Mouse (Mus musculus) yolk sac, embryonic 10.5 days (tissue): ENCODE measurements at regions not wholly inside any gene's neighbourhood (a gene's known extent, or its start where the extent isn't known, plus 50 kb on each side); places are given as distances from the start of the nearest gene placed in this dataset.

ENCODE experiments used
- DNase-seq: peaks from one replicate; pipeline ENCODE4 v3.0.0-alpha.2; 2017; ENCODE audit warnings: low spot score

DNA sequence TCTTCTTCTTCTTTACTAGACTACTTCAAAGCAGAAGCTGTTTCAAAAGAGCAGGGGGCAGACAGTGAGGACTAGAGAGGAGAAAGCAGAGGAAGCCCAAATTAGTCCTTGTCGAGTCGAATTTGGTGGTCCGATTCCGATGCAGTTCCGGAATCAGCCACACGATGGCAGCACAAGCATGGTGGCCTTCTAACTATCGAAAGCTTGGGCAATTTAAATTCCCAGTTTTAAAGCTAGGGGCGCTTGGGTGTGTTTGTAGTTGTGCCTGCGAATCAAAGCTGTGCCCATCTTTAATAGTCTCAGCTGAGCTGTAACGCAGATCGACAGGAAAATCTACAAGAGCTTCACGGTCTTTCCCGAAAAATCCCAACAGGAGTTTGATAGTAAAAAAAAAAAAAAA lies 234.7 kb upstream of the A1bg start:
- peak; percentile 57 for DNase-seq

DNA sequence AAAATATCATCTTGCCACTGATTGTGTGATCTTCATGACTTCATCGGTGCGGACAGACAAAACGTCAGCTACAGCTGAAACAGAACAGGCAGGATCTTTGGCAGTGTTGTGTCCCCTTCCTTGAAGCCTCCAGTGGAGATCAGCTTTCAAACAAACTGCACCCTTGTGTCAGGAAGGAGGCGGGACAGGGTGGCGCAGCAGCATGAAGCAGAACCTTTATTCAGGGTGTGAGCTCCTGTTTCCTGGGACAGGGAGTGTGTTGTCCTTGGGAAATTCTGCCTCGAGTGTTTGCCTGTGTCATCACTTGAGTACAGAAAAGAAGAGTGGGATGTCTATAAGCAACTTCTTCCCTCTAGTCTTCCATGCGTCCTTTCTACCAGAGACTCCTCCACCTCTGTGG lies 232.7 kb upstream of the A1bg start:
- DNase-seq, result no peak

DNA sequence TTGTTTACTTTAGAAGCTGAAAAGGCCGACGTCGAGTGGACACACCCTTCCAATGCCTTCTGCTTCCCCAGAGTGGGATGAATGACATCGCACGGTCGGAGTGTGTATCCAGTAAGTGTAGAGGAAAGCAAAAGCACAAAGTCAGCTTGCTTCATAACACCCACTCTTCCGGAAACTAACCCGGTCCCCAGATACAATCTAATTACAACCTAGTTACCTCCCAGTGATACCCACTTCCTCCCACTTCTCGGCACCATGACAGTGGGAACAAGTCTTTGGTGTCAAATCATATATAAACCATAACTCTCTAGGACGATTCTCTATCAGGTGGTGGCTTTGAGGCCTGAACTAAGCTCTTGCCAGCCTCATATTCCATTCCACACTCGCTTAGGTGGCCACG lies 231.4 kb upstream of the A1bg start:
- DNase-seq, result no peak

DNA sequence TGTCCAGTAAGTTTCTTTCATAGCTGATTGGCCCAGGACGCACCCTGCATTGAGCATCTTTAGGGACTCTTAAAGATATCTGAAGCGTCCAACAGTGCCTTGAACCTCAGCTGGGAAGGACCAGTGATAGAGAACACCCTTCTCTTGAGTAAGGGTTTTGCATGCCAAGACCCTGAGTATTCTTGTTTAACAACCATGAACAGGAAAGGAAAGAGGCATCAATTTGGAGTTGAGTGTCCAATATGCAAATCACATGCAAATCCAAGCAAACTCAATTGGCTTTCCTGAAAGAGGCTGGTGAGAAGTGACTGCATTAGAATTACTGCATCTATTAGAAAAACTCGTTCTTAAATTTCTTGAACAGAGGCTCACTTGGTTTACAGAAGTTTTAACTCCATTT lies 220.0 kb upstream of the A1bg start:
- no peak for DNase-seq

DNA sequence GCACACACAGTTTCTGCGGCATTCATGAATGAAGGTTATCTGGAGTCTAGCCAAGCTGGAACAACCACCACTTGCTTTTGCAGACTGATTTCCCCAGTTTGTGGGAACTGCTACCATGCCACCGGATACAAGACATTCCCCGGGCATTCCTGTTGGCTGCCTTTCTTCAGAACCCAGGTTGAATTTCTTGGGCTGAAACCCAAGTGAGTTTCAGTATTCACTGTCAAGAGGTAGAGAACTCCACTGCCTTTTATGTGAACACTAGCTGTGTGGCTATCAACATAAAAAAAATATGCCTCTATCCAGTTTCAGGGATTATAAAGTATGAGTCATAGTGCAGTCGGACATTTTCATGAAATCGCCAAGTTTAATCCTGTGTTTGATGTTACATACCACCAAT lies 216.3 kb upstream of the A1bg start:
- DNase-seq, result no peak

DNA sequence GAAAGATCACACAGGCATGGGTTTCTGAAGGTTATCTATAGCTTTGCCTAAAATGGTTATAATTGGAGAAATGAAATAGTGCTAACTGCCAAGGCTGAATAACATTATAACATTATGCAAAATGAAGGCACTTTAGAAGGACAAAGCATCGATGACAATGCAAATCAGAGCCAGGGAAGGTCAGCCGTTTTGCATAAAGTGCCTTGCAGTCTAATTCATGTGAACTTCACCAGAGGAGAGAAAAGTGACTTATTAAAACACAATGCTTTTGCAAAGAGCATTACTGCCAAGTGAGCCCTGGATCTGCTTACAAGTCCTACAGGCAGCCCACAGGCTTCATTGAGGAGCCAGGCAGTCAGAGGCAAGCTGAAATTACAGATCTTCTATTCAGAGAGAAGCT lies 214.0 kb upstream of the A1bg start:
- DNase-seq, result no peak

DNA sequence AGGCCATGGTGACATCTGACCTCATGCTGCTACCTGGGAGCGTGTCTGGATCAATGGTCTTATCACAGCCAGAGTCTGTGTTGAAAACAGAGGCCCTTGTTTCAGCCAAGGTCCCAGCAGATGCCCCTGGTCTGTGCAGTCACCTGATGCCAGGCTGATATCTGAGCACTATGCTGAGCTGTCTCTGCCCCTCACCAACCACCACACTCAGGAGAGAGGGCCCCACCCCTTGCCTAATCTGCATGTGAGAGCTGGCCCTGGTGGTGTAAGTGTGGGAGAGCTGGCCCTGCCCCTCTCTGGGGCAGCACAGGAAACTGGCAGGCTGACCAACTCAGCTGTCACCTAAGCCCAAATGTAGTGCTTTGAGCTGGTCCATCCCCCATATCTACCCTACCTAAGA lies 210.5 kb upstream of the A1bg start:
- no peak for DNase-seq

DNA sequence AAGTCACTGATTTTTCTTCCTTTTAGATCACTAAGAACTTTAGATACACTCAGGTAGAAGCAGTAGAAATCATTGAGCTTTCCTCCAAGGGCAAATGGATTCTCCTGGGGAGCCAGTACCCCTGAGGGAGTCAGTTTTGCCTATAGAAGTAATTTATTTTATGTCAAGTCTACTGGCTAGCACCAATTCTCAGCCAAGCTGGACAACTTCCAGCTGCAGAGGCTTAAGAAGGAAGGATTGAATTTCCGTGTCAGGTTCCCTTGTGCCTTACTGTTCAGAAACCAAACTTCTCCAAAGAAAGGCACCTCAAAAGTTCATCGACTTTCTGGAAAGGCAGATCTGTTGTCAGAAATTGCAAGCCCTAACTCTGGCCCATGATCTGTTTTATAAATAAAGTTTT lies 205.2 kb upstream of the A1bg start:
- no peak for DNase-seq

DNA sequence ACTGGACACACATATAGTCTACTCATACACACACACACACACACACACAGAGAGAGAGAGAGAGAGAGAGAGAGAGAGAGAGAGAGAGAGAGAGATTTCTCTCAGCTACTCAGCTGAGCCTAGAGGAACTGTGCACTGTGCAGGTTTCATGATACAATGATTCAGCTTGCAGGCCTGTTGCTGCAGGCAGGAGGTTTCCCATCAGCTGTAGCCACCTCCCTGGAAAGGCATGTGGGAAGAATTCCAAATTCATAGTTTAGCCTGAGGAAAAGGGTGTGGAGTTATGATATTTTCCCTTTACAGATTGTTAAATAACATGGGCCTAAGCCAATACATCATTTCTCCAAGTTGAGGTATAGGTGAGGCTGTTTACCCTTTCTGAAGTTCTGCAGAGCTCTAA lies 204.3 kb upstream of the A1bg start:
- DNase-seq, result no peak

DNA sequence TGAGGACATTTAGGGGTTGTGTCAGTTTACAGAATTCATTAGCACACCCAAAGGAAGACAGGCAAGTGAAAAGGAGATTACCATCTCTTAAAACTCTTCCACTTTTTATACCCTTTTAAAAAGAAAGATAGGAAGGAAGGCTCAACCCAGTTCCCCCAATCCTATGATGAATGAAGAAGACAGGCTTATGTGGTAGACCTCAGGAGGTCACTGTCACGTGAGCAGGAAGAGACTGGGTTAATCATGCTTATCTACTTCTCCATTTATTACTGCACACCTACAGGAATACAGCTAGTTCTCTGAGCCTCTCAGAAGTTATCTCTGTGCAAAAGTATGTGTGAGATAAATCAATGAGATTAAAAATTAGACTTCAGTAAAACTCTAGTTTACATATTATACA lies 194.1 kb upstream of the A1bg start:
- DNase-seq, result no peak

DNA sequence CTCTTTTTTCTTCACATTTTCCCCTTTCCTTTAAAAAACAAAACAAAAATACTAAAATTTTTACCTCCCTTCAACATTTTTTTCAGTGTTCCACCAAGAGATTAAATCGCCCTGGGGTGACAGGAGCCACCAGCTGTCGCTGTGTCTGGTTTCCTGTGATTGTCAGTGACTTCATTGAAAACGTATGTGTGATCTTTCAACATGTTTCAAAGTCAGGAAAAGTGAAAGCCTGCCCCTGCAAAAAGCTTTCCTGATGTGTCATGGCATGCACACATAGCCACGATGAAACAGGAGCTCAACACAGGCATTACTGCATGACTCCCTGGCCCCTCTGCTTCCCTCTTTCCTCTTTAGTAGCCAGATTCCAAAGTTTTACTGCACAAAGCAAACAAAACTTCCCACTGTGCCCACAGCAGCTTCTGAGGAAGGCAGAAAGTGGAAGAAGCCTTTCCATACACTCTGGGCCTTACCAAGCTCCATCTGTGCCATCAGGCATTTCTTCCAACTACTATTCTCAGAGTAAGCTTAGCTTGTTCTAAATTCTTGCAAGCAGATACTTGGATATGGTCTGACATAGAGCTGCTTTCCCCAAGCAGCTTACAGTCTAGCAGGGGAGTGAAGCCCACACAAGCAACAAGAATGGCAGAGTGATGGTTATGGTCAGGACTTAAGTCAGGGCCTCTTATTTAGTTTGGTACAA lies 186.8 kb upstream of the A1bg start:
- no peak for DNase-seq

DNA sequence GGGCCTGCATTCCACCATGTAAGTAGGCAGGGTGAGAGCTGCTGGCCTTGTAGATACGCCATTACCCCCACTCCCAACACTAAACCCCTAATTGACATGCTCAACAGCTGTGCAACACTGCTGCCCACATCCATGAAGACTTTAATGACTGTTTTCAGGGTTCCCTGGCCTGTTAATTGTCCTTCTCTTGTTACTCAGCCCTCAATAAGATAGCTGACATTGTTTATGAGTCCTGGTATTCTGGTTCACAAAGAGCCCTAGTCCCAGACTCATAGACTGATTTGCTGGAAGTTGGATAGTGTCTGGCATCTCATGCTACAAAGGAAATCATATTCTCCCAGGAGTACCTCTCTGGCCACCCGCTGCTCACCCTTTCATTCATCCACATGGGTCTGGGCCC lies 186.1 kb upstream of the A1bg start:
- DNase-seq, result no peak

DNA sequence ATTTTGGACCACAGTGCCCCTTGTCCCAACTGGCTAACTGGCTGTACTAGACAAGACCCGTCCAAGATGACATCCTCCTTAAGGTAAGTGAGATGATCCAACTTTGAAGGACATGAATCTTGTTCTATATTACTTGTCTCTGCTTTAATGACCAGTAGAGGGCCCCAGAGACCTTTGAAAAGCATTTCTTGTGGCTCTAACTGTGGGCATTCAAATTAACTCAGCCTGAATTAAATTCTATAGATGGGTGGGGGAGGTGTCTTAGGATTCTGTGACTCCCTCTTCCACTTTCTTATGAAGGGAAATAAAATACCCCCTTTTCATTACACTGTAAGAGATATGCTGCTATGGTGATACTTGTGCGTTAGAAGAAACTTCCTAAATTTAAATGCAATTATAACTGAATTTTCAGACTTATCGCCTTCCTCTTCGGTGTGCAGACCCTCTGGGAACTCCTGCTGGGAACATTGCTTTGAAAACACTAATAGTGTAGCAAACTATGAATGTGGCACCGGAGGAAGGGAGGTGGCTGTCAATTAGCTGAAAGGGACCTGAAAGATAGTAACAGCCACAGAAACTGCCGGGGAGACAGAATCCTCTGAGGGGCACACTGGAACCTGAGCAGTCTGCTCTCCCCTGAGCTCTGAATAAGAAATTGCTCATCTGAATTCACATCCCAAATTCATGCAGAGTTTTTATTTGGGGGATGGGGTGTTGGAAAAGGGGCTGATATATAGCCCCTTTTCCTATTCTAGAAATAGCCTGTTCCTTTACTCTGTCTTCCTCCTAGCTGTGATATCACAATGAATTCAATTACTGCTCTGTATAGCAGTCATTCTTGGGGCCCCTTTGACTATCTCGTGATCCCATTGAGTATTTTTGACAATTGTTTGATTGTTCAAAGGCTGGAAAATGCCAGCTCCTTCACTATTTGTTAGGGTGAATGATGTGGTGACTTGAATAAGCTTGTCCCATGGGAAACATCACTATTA lies 179.9 kb upstream of the A1bg start:
- no peak for DNase-seq

DNA sequence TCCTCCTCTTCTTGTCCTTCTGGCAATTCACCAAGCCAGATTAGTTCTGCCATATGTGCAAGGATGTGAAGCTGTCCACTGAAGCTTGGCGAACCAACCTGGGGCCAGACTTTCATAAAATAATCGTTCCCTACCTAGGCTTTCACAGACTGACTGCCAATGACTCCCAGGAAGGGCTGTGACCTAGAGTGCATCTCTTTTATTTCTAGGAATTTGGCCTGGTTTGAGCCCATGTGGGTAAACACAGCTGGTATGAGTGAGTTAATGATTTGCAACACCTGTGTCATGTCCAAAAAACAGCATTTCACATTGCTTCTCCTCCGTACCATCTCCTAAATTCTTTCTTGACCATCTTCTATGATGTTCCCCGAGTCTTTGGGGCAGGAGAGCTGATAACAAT lies 178.0 kb upstream of the A1bg start:
- DNase-seq, result no peak

DNA sequence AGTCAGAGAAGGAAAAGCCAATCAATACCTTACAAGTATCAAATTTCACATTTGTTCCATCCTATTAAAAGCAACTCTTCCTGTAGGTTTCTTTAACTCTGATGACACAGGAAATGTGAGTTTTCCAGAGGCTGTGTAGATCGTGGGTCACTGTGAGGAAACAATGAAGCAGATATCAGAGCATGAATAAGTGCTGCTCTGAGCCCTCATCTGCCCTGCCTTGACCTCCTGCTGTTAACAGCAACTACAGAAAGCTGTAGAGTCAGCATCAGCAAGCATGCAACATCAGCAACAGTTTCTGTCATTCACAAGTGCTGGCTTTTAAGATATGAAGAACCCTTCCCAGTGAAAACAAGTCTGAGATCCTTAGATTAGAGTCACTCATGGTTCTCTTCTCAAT lies 176.2 kb upstream of the A1bg start:
- no peak for DNase-seq

DNA sequence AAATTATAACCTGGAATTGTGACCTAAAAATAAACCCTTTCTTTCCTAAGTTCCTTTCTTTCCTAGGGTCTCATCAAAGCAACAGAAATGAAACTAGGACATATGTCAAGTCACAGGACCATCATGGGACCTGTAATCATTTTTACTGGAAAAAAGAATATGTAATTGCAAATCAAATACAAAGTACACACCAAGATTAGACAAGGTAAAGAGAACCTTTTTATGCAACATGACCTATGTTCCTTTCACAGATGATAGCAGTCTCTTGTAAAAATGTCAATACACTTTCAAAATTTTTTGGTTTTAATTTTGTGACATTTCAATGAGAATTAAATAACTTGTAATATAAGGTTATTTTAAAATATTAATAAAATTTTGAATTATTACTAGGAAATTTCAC lies 175.7 kb upstream of the A1bg start:
- no peak for DNase-seq

DNA sequence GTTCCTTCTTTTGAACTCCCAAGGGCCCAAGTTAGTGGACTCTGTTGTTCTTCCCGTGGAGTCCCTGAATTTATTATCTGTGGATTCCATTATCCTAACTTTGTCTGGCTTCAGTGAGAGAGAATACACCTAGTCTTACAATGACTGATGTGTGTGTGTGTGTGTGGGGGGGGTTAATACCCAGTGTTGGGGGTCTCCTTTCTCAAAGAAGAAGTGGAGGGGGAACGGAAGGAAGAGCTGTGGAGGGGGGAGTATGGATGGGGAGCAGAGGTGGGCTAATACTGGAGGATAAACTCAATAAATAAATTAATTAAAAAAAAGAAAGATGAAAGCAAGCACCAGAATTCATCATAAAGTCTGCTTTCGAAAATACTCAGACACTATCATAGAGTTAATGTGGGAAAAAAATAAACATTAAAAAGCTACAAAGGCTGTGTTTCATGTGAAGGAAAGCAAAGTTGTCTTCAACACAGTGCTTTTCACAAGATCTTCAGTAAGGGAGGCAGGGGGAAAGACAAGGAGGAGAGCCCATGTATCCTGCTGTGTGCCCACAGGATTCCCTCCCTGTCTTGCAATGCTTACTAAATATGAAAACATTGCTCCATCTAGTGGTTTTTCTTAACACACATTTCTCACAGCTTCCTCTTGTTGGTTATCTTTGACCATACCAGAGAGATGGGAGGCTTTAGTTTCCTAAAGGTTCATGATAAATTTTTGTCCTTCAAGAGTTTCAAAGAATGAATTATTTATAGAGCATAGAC lies 173.4 kb upstream of the A1bg start:
- no peak for DNase-seq

DNA sequence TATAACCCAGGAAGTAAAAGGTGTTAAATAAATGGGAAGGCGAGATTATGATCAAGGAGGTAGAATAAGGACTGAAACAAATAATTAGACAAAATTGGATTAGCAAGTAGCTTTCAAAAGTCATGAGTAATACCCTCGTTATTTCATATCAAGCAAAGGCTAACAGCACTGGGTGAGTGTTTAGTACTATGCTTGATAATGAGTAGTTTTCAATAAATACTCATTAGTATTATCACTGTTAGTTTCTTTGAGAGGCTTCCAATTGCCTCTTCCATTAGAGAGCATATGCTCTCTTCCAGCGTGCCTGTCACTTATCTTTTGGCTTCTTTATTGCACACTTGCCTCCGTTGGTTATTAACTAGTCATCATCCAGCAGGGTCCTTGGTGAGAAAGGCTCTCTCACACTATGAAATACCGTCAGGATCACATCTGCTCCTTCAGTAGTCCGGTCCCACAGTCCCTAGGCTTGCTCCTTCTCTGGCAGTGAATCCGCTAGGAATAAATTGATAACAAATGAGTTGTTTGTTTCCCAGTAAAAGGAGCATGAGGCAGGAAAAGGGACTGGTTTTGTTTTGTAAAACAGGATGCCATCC lies 132.3 kb upstream of the A1bg start:
- no peak for DNase-seq

DNA sequence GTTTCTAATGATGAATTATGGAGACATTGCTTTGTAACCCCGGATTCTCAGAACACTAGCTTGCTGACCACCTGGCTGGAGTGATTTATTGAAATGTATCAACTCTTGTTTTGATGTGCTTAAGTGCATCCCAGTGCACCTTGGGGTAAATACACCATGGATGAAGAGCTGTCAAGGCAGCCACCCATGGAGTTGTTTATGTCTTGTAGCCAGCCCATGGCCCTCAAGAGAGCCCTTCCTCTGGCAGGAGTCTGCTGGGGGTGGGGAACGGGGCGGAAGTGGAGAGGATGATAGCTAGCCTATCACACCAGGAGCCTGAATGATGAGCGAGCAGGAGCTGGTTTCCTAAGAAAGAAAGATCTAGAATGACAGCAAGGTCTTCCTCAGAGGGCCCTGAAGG lies 128.6 kb upstream of the A1bg start:
- DNase-seq, result no peak

DNA sequence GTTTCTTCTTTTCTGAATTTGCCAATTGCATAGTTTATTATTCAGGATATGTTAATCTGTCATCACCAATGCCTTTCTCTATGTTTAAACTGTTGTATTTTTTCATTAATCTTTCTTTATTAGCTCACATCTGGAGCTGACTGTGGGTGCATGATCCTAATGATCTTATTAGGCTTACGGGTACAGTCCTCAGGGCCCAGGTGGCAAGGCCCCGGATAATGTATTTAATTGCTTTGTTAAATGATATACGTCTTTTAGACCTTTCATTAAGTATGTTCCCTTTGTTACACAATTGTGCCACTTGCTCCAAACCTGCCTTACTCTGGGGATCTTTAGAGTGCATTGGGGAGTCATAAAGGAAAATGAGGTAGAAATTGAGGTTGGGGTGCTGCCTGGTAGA lies 86.7 kb upstream of the A1bg start:
- DNase-seq, result no peak

DNA sequence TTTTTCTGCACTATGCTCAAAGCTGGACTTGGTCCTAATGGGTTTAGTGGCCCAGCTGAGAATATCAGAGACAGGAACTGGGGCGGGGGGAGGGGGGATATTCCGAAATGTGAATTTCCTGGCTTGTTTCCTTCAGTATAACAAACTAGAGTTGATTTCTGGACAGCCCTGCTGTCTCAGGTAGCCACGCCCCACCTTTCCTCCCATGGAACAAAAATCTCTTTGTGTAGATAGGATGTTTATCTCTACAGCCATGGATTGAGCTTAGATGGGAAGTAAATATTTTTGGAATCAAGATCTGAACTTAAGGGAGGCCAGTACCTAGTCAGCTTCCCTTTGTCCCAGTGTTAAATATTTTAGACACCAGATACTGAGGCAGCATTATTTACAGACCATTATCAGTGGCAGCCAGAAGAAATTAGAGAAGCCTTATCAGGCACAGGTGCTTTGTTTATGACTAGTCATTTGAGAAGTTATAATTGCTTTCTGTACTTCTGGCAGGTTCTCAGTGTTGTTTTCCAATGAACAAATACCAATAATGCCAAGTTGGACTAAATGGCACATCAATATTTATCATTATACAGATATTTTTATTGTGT lies 84.7 kb upstream of the A1bg start:
- no peak for DNase-seq

DNA sequence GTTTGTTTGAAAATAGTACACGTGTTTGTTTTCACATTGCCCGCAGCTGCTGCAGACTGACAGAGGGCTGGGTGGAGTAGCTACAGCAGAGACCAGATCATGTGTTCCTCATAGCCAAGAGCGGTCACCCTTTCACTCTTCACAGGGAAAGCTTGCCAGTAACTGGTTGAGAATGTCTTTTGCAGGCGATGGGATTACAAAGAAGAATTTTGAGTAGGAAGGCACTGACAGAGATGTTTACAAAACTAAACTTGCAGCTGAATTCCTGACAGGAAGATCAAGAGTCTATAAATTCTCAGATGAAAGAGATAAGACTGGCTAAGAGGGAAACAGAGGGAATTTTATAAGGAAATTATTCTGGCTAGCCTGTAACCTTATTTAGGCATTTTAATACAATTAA lies 83.8 kb upstream of the A1bg start:
- DNase-seq, result peak; percentile 15
